24 mouse cellular contexts compared by ENCODE assay signal in genomic region chr2:179790684-179791083, GRCm38 (mm10).
DNase-seq lines count a peak whose midpoint lies in the region; ATAC-seq and TF ChIP-seq lines count a peak whose summit lies in the region.
"Had no signal": no experiment of that assay in that cellular context is flagged by ENCODE, and none has a peak within 500 bp of the region (broad histone marks: within the 10 kb centered on the region; RNA-seq: fewer than 3 reads in every experiment).

No protein-coding gene starts in this region.

- 39% methylated on average over 3 of the region's 3 CpGs for WGBS in forebrain, embryonic 13.5 days
- 53% methylated on average over 3 of the region's 3 CpGs for whole genome bisulfite sequencing in forebrain, embryonic 12.5 days
- 31% methylated on average over 3 of the region's 3 CpGs for WGBS in forebrain, embryonic 14.5 days
- 22% methylated on average over 3 of the region's 3 CpGs for WGBS in forebrain, postnatal 0 days

- ATAC-seq in forebrain, embryonic 13.5 days = no peak
- ATAC-seq in forebrain, embryonic 12.5 days (ENCODE audit: low FRiP score) = no peak
- ATAC-seq in forebrain, embryonic 14.5 days = no peak
- ATAC-seq in forebrain, postnatal 0 days = no peak
- ATAC-seq: intestine, embryonic 15.5 days; Patski had no signal

- peaks cover 75% of the 10 kb centered on the region for H3K4me1 ChIP-seq in forebrain, embryonic 13.5 days
- peaks cover 74% of the 10 kb centered on the region for H3K4me1 ChIP-seq in forebrain, embryonic 12.5 days
- peaks cover 30% of the 10 kb centered on the region for H3K4me1 ChIP-seq in forebrain, embryonic 14.5 days (ENCODE audit: control insufficient read depth, insufficient read depth, low read length)
- H3K4me1 ChIP-seq in forebrain, postnatal 0 days (ENCODE audit: insufficient read depth) = peaks cover 9% of the 10 kb centered on the region; the same call in 1 of the 2 replicates
- H3K4me1 ChIP-seq: intestine, embryonic 15.5 days had no signal

- H3K4me3 ChIP-seq in forebrain, embryonic 13.5 days = no peak overlapping the region
- H3K4me3 ChIP-seq in forebrain, embryonic 12.5 days (replicated peaks) = no peak overlapping the region
- H3K4me3 ChIP-seq in forebrain, embryonic 14.5 days (ENCODE audit: low read depth, low read length) = no peak overlapping the region
- H3K4me3 ChIP-seq in forebrain, postnatal 0 days (ENCODE audit: low read depth, low read length) = no peak overlapping the region
- H3K4me3 ChIP-seq: heart, adult 2 months; heart, embryonic 10.5 days; heart, embryonic 13.5 days; hindbrain, embryonic 15.5 days; intestine, embryonic 15.5 days had no signal

- no peaks in the 10 kb centered on the region for H3K9me3 ChIP-seq in forebrain, embryonic 13.5 days (replicated peaks)
- no peaks in the 10 kb centered on the region for H3K9me3 ChIP-seq in forebrain, embryonic 12.5 days
- H3K9me3 ChIP-seq in forebrain, embryonic 14.5 days (replicated peaks; ENCODE audit: control insufficient read depth, low read length) = no peaks in the 10 kb centered on the region
- no peaks in the 10 kb centered on the region for H3K9me3 ChIP-seq in forebrain, postnatal 0 days (ENCODE audit: low read length)
- H3K9me3 ChIP-seq: heart, embryonic 10.5 days; heart, embryonic 13.5 days; hindbrain, embryonic 15.5 days; intestine, embryonic 15.5 days had no signal

- DNase-seq in brain, adult 2 months (ENCODE audit: low read depth, low spot score) = peak; percentile 50
- peak; percentile 46 for DNase-seq in forebrain, embryonic 14.5 days (ENCODE audit: low spot score)
- DNase-seq in forebrain, postnatal 0 days = peak; percentile 35
- no peak for DNase-seq in gastrocnemius, postnatal 14 days
- DNase-seq in lung, postnatal 36 days = no peak
- DNase-seq: adrenal gland, postnatal 14 days; B cell, adult 2 months; cerebellum, adult 18-20 months; cerebellum, adult 9-10 months; cerebellum, postnatal 14 days; gastrocnemius, postnatal 36 days; heart, adult 2 months; heart, postnatal 14 days; heart, postnatal 4 days; kidney, adult 18-20 months had no signal

- H3K36me3 ChIP-seq in forebrain, embryonic 13.5 days (ENCODE audit: poor library complexity, severe bottlenecking) = no peaks in the 10 kb centered on the region
- no peaks in the 10 kb centered on the region for H3K36me3 ChIP-seq in forebrain, embryonic 12.5 days (replicated peaks)
- H3K36me3 ChIP-seq in forebrain, embryonic 14.5 days (ENCODE audit: control insufficient read depth, insufficient read depth, low read length) = no peaks in the 10 kb centered on the region
- H3K36me3 ChIP-seq in forebrain, postnatal 0 days (ENCODE audit: insufficient read depth) = no peaks in the 10 kb centered on the region
- H3K36me3 ChIP-seq: G1E; heart, embryonic 10.5 days; heart, embryonic 13.5 days; hindbrain, embryonic 15.5 days; intestine, embryonic 15.5 days had no signal

- TF ChIP-seq CTCF in forebrain, postnatal 0 days (IDR thresholded peaks at IDR 0.05; ENCODE audit: low read depth) = no peak

- H3K27me3 ChIP-seq in forebrain, embryonic 13.5 days = no peaks in the 10 kb centered on the region
- H3K27me3 ChIP-seq in forebrain, embryonic 12.5 days = 0 out of 2 replicates have a peak, but pooled peaks cover 4% of the 10 kb centered on the region
- H3K27me3 ChIP-seq in forebrain, embryonic 14.5 days (replicated peaks; ENCODE audit: control insufficient read depth, insufficient read depth, low read length) = no peaks in the 10 kb centered on the region
- no peaks in the 10 kb centered on the region for H3K27me3 ChIP-seq in forebrain, postnatal 0 days (ENCODE audit: insufficient read depth, low read length)
- H3K27me3 ChIP-seq: CH12.LX; heart, embryonic 13.5 days; hindbrain, embryonic 15.5 days; intestine, embryonic 15.5 days; Patski had no signal

- H3K27ac ChIP-seq in forebrain, embryonic 13.5 days = peak overlapping the region; percentile 37; the same call in 1 of the 2 replicates
- no peak overlapping the region for H3K27ac ChIP-seq in forebrain, embryonic 12.5 days
- no peak overlapping the region for H3K27ac ChIP-seq in forebrain, embryonic 14.5 days (ENCODE audit: low read depth, low read length)
- H3K27ac ChIP-seq in forebrain, postnatal 0 days (ENCODE audit: low read depth, low read length) = peak overlapping the region; percentile 22; the same call in 1 of the 2 replicates
- H3K27ac ChIP-seq: heart, adult 2 months; heart, embryonic 13.5 days; hindbrain, embryonic 15.5 days; intestine, embryonic 15.5 days had no signal

- no peak overlapping the region for H3K4me2 ChIP-seq in forebrain, embryonic 13.5 days
- H3K4me2 ChIP-seq in forebrain, embryonic 12.5 days = no peak overlapping the region
- H3K4me2 ChIP-seq in forebrain, embryonic 14.5 days (ENCODE audit: low read length) = no peak overlapping the region
- no peak overlapping the region for H3K4me2 ChIP-seq in forebrain, postnatal 0 days (ENCODE audit: low read depth)
- H3K4me2 ChIP-seq: heart, embryonic 13.5 days; hindbrain, embryonic 15.5 days; intestine, embryonic 15.5 days had no signal

- intact Hi-C loops in gastrocnemius, postnatal 14 days (cut with DNase I; ENCODE audit: low total_unique reads) = no loop called here

- H3K9ac ChIP-seq in forebrain, embryonic 13.5 days = no peak overlapping the region
- H3K9ac ChIP-seq in forebrain, embryonic 12.5 days = no peak overlapping the region
- no peak overlapping the region for H3K9ac ChIP-seq in forebrain, embryonic 14.5 days (ENCODE audit: low read length)
- no peak overlapping the region for H3K9ac ChIP-seq in forebrain, postnatal 0 days
- H3K9ac ChIP-seq: heart, embryonic 13.5 days; hindbrain, embryonic 15.5 days; intestine, embryonic 15.5 days had no signal

Comparison
In these comparisons a context has a peak if more than half of its experiments do, and no peak if none do; other contexts are left out.
1. H3K27ac ChIP-seq: peak in forebrain, embryonic 13.5 days (single experiment) and forebrain, postnatal 0 days (single experiment); none in forebrain, embryonic 12.5 days (single experiment) and forebrain, embryonic 14.5 days (single experiment).
2. DNase-seq: peak in brain, adult 2 months (single experiment), forebrain, embryonic 14.5 days (single experiment) and forebrain, postnatal 0 days (single experiment); none in gastrocnemius, postnatal 14 days (single experiment) and lung, postnatal 36 days (single experiment).